Mouse (Mus musculus) liver, embryonic 11.5 days (tissue): ENCODE results near the gene Eef2. TPM values are rescaled to one million over a fixed set of nuclear protein-coding genes. Genes with fewer than 3 reads are reported as not detected.

Experiments used
- ATAC-seq: fragments of 200-750 bp; cut with Nextera tagmentation; replicated peaks from 2 replicates; pipeline ENCODE4 v1.8.0; 2017; ENCODE audit warnings: moderate number of reproducible peaks, mild to moderate bottlenecking, moderate TSS enrichment, moderate library complexity; ENCODE audit not compliant: low FRiP score
- DNase-seq: peaks from one replicate; pipeline ENCODE4 v3.0.0-alpha.2; 2017; ENCODE audit warnings: low spot score
- H3K27ac ChIP-seq: fragments of 300-500 bp; sonication (generic); 2 replicates; pipeline ENCODE4 v1.5.1; 2014; ENCODE audit warnings: mild to moderate bottlenecking, low read depth, low read length, control low read depth
- H3K27me3 ChIP-seq: fragments of 300-500 bp; sonication (generic); replicated peaks from 2 replicates; pipeline ENCODE4 v1.6.1; 2014; ENCODE audit warnings: low read length, mixed read lengths; ENCODE audit not compliant: control insufficient read depth, insufficient read depth
- H3K36me3 ChIP-seq: fragments of 300-500 bp; sonication (generic); 2 replicates; pipeline ENCODE4 v1.6.1; 2014; ENCODE audit warnings: mild to moderate bottlenecking, low read length, moderate library complexity, mixed read lengths; ENCODE audit not compliant: control insufficient read depth, insufficient read depth
- H3K4me1 ChIP-seq: fragments of 300-500 bp; sonication (generic); replicated peaks from 2 replicates; pipeline ENCODE4 v1.6.1; 2014; ENCODE audit warnings: low read length, mixed read lengths; ENCODE audit not compliant: control insufficient read depth, insufficient read depth
- H3K4me2 ChIP-seq: fragments of 300-500 bp; sonication (generic); 2 replicates; pipeline ENCODE4 v1.6.1; 2014; ENCODE audit warnings: mild to moderate bottlenecking, control low read depth, moderate library complexity
- H3K4me3 ChIP-seq: fragments of 300-500 bp; sonication (generic); 2 replicates; pipeline ENCODE4 v1.5.1; 2014; ENCODE audit warnings: low read depth, low read length, control low read depth
- H3K9ac ChIP-seq: fragments of 300-500 bp; sonication (generic); 2 replicates; pipeline ENCODE4 v1.6.1; 2014; ENCODE audit warnings: low read depth, low read length, control low read depth
- H3K9me3 ChIP-seq: fragments of 300-500 bp; sonication (generic); 2 replicates; pipeline ENCODE4 v1.6.1; 2016; ENCODE audit warnings: low read length, inconsistent platforms, mixed read lengths; ENCODE audit not compliant: control insufficient read depth
- WGBS: fragments of 180-500 bp; shearing (Covaris S2); extraction: QIAGEN DNeasy Blood & Tissue Kit; methylation state at CpG from one replicate; pipeline ENCODE4 v1.1.7; 2014; 5-methylcytosine and 5-hydroxymethylcytosine counted together
- polyA plus RNA-seq: library from polyadenylated mRNA; unstranded; fragments of >200 nt; fragmentation: Nextera tagmentation; extraction: Ambion mirVana; gene quantifications from 2 replicates; pipeline ENCODE4 v1.2.1, GENCODE M21; 2014

Gene Eef2
- polyA plus RNA-seq, 1 experiment from 2014 or later: 647 TPM

DNA sequence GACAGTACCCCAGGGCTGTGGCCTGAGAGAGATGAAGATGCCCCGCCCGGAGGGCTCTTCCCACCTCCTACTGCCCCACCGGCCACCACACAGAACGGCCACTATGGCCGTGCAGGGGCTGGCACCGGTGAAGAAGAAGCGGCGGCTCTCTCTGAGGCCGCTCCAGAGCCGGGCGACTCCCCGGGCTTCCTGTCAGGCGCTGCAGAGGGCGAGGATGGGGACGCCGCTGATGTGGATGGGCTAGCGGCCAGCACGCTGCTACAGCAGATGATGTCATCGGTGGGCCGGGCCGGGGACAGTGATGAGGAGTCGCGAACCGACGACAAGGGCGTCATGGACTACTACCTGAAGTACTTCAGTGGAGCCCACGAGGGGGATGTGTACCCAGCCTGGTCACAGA, 31.8 kb upstream of the Eef2 start:
- no peak overlapping the region for H3K27ac ChIP-seq
- 90% methylated on average over 27 of the region's 27 CpGs for WGBS
- H3K36me3 ChIP-seq: peaks cover 64% of the 10 kb centered on the region
- H3K27me3 ChIP-seq: no peaks in the 10 kb centered on the region
- no peak overlapping the region for H3K9ac ChIP-seq
- peaks cover 32% of the 10 kb centered on the region for H3K4me1 ChIP-seq
- DNase-seq (no peak), ATAC-seq (no peak)
- no peaks in the 10 kb centered on the region for H3K9me3 ChIP-seq
- H3K4me3 ChIP-seq: no peak overlapping the region
- no peak overlapping the region for H3K4me2 ChIP-seq

DNA sequence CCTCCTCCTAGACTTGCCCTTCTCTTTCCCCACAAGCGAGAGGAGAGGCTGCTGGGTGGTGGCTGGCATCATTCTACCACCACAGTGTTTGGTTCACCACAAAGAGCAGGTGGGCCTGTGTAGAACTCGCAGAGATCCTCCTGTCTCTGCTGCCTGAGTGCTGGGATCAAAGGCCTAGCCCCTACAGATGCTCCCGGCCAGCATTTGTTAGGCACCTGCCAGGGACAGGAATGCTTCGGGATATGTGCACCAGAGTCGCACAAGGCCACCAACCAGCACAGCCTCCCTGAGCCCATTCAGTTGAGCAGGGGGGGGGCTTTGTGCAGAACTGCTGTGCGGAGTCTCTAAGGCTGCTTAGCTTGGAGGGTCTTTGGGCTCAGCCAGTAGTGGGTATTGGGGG, 31.1 kb upstream of the Eef2 start:
- ATAC-seq (no peak), DNase-seq (no peak)
- Histone ChIP-seq H3K27me3 (no peaks in the 10 kb centered on the region), H3K9ac (no peak overlapping the region), H3K9me3 (no peaks in the 10 kb centered on the region), H3K4me3 (no peak overlapping the region), H3K27ac (no peak overlapping the region), H3K36me3 (peaks cover 70% of the 10 kb centered on the region), H3K4me2 (no peak overlapping the region), H3K4me1 (peaks cover 28% of the 10 kb centered on the region)
- WGBS: 94% methylated on average over 6 of the region's 6 CpGs

DNA sequence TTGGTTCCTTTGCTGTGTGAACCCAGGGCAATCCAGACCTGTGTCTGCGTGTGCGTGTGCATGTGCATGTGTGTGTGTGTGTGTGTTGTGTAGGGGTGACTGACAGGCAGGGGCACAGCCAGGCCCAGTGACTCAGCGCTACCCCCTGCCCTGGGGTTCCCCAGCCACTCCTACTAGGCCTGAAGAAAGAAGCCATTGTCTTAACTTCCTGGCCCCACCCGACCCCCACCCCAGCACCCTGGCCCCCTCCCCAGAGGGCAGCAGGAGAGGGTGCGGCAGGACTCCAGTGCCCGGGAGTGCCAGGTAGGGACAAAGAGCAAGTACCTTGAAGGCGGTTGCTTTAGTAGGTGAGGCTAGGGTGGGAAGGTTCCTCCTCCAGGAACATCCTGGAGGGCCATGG, 30.7 kb upstream of the Eef2 start:
- H3K27me3 ChIP-seq: no peaks in the 10 kb centered on the region
- DNase-seq (no peak), ATAC-seq (no peak)
- H3K36me3 ChIP-seq: peaks cover 72% of the 10 kb centered on the region
- no peak overlapping the region for H3K4me2 ChIP-seq
- 83% methylated on average over 7 of the region's 7 CpGs for WGBS
- H3K9ac ChIP-seq: no peak overlapping the region
- H3K4me1 ChIP-seq: peaks cover 23% of the 10 kb centered on the region
- H3K9me3 ChIP-seq: no peaks in the 10 kb centered on the region
- no peak overlapping the region for H3K4me3 ChIP-seq
- no peak overlapping the region; the same call in 1 of the 2 replicates for H3K27ac ChIP-seq

DNA sequence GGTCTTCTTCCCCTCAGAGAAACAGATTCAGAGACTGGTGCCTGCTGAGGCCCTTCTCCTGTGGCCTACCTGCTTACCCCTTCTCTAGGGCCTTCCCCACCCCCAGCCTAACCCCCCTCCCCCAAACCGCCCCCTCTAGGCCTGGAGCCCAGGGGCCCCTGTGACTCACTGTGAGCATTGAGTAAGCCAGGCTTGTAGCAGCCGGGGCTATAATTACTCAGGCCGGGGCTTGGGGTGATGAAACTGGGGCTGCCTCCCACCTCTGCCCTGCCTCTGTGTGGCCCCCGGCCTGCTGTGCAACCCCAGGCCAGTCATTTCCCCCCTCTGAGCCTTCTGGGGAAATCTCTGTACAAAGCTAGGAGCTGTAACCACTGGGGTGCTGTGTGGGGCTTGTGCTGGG, 30.1 kb upstream of the Eef2 start:
- no peak for ATAC-seq
- H3K27ac ChIP-seq: no peak overlapping the region; the same call in 1 of the 2 replicates

DNA sequence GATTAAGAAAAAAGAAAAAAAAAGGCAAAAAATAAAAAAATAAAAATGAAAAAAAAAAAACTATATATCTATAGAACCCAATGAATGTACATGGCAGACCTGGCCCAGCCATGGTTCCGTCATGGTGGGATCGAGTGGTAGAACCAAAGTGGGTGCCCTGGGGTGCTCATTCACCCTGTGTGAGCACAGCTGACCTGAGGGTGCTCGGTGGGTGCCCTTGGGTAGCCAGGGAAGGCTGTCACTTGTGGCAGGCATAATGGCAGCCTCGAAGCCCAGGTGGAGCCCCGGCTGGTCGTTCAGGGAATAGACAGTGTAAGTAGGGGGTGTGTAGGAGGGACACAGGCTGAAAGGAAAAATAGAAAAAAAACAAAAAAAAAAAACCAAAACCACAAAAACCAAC, 25.2 kb upstream of the Eef2 start:
- Histone ChIP-seq H3K36me3 (peaks cover 71% of the 10 kb centered on the region), H3K27me3 (no peaks in the 10 kb centered on the region), H3K27ac (no peak overlapping the region; the same call in 1 of the 2 replicates), H3K9me3 (no peaks in the 10 kb centered on the region), H3K4me3 (no peak overlapping the region), H3K9ac (no peak overlapping the region), H3K4me2 (no peak overlapping the region), H3K4me1 (peaks cover 13% of the 10 kb centered on the region)
- ATAC-seq: no peak
- no peak for DNase-seq
- WGBS: 71% methylated on average over 6 of the region's 6 CpGs

More for the DNA sequence above, 30.1 kb upstream of the Eef2 start:
- Histone ChIP-seq H3K4me1 (peaks cover 19% of the 10 kb centered on the region), H3K9ac (no peak overlapping the region), H3K4me2 (no peak overlapping the region), H3K36me3 (peaks cover 72% of the 10 kb centered on the region), H3K9me3 (no peaks in the 10 kb centered on the region), H3K4me3 (no peak overlapping the region), H3K27me3 (no peaks in the 10 kb centered on the region)
- DNase-seq: no peak
- WGBS: 86% methylated on average over 4 of the region's 4 CpGs

DNA sequence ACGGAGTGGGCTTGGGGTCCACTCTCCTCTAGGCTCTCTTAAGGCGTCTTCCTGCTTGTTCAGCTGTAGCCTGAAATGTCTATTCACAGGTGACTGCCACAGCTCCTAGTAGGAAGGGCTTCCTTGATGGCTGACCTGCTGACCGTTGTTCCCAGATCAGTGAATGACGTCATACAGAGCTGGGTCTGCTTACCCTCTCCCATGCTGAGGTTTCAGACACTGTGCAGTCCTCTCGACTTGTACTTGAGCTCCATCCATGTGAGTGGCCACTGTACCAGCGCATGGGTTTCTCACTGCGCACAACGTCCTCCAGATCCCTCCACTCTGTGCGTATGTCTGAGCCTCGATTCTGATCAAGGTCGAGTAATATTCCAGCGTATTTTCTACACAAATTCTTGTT, 23.8 kb upstream of the Eef2 start:
- Histone ChIP-seq H3K4me1 (peaks cover 13% of the 10 kb centered on the region), H3K9ac (no peak overlapping the region), H3K27ac (peak overlapping the region; percentile 6; the same call in 1 of the 2 replicates), H3K9me3 (no peaks in the 10 kb centered on the region), H3K36me3 (peaks cover 68% of the 10 kb centered on the region), H3K4me3 (no peak overlapping the region), H3K27me3 (no peaks in the 10 kb centered on the region), H3K4me2 (peak overlapping the region; percentile 14; the same call in 1 of the 2 replicates)
- WGBS: 64% methylated on average over 12 of the region's 12 CpGs
- ATAC-seq: peak; percentile 27
- no peak for DNase-seq

DNA sequence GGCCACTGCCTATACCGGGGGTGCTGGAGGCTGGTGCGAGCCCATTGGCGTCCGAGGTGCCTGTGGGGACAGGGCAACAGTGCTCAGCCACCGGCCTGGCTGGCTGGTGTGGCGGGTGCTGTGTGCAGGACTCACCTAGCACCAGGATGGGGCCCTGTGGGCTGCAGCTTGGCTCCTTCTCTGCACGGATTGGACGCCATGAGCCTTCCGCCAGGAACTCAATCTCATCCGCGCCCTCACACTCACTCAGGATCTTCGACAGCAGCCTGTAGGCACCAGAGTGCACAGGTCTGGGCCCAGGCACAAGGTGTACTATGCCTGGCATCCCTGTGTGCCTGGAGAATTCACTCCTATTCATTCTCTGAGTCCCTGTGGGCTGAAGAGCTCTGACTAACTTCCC, 22.1 kb upstream of the Eef2 start:
- DNase-seq (no peak), ATAC-seq (0 out of 2 replicates have a peak, but pooled peaks have one; percentile 8)
- Histone ChIP-seq H3K36me3 (peaks cover 65% of the 10 kb centered on the region), H3K4me1 (peaks cover 13% of the 10 kb centered on the region), H3K27ac (no peak overlapping the region), H3K9ac (no peak overlapping the region), H3K4me3 (no peak overlapping the region), H3K4me2 (no peak overlapping the region), H3K27me3 (no peaks in the 10 kb centered on the region), H3K9me3 (no peaks in the 10 kb centered on the region)
- WGBS: 93% methylated on average over 12 of the region's 12 CpGs

DNA sequence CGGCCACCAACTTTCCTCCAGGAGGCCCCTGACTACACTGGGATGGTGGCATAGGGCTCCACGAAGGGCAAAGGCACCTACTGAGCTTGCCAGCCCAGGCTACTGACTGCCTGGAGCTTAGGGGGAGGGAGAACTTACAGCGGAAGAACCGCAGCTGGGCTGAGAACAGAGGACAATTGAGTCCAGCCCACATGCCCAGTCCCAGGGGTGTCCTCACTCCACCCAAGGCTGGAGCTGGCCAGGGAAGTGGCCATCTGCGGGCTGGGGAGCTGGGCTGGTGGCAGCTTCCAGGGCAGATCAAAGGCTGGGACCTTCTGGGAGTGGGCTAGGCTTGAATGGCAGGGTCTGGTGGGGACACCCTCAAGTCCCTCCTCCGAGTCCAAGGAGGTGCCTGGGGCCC, 21.7 kb upstream of the Eef2 start:
- no peak overlapping the region for H3K27ac ChIP-seq
- peaks cover 61% of the 10 kb centered on the region for H3K36me3 ChIP-seq
- no peak overlapping the region for H3K9ac ChIP-seq
- H3K4me2 ChIP-seq: no peak overlapping the region
- no peak overlapping the region for H3K4me3 ChIP-seq
- H3K9me3 ChIP-seq: no peaks in the 10 kb centered on the region
- no peak for ATAC-seq
- 87% methylated on average over 6 of the region's 6 CpGs for WGBS
- H3K4me1 ChIP-seq: peaks cover 13% of the 10 kb centered on the region
- H3K27me3 ChIP-seq: no peaks in the 10 kb centered on the region
- DNase-seq: no peak

DNA sequence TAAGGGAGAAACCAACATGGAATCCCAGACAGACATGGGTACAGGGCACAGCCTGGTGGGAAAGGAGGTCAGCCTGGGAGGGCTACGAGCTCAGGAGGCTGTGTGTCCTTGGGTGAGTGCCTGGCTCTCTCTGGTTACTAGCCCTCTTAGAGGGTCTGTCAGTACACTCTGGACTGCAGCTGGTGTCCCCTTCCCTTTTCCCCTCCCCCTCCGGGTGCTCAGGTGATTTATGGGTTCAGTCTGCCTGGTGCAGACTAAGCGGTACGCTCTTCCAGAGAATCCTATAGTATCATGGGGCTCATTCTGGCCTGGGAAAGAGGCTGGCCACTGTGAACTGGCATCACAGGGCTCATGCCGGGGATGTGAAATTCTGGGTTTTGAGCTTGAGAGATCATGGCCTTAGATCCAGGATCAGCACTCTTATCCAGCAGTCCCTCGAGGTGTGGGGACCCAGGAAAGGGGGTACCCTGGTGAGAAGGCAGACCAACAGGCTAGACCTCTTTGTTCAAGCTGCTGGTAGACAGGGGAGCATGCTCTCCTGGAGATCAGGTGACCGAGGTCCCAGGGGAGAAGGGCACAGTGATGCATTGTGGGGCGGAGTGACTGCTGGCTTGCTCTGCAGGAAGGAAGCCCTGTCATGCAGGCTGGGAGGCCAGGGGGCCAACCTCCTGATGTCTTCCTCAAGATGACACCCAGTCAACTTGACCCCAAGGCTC, 14.7 kb upstream of the Eef2 start:
- WGBS: 79% methylated on average over 8 of the region's 8 CpGs
- H3K4me3 ChIP-seq: no peak overlapping the region
- H3K9ac ChIP-seq: no peak overlapping the region
- ATAC-seq (0 out of 2 replicates have a peak, but pooled peaks have one; percentile 5), DNase-seq (no peak)
- H3K27me3 ChIP-seq: no peaks in the 10 kb centered on the region
- H3K4me1 ChIP-seq: peaks cover 15% of the 10 kb centered on the region
- H3K4me2 ChIP-seq: peak overlapping the region; percentile 32; the same call in 1 of the 2 replicates
- H3K36me3 ChIP-seq: peaks cover 46% of the 10 kb centered on the region
- H3K9me3 ChIP-seq: no peaks in the 10 kb centered on the region
- no peak overlapping the region for H3K27ac ChIP-seq
